Mouse (Mus musculus): ENCODE data around the gene 1700010I14Rik. TPM values are rescaled to one million over a fixed set of nuclear protein-coding genes. Genes with fewer than 3 reads are reported as not detected.
A peak's percentile ranks its signal among the peaks of the same experiment; 100 is the strongest.

The 1700010I14Rik gene
- 1 to 10 TPM; 1.4 to 2.2 TPM for total RNA-seq (2021)
- long read RNA-seq, experiment 1, partial matches to known transcripts = 0 of 2 reads
- long read RNA-seq, experiment 1, other reads (novel, unspliced or antisense) = 2 of 2 reads
- long read RNA-seq, experiment 2, partial matches to known transcripts = 1 of 2 reads
- long read RNA-seq, experiment 2, other reads (novel, unspliced or antisense) = 1 of 2 reads

DNA sequence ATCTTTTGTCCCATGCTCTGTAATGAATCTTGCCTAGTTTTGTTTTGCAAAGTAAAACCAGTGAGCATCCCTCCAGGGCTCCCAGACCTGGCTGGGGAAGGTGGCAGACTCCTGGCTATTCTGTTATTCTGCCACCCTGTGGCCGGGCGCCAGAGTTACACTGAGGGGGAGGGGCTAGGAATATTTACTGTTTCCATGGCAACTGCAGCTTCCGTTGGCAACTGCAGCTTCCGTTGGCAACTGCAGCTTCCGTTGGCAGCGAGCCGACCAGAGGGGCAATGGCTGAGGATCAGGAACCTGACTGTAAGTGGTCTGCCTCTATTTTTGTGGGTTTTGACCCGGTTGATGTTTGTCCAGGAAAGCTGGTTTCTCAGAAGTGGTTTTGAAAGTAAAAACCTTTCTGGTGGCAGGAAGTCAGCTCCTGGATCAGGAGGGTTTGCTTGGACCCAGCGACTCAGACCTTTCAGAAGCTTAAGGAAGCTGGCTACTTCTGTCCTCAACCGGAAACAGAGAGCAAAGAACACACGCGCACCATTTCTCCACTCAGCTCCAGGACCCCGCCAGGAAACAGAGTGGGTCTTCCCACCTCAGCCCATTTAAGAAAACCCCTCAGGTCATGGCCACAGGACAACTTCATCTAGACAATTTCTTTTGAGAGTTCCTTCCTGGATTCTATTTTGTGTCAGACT, at the start of gene 1700010I14Rik:
1700010I14Rik (plus strand) TSS at position 215 of the 689 bp plus-strand sequence.
- peak; percentile 90 to 93 for DNase-seq

- DNase-seq = no peak
Observed at GRCm38 (mm10) chr17:8951588-8951987, 36.5 kb upstream of the 1700010I14Rik start.

- no peak for DNase-seq
Observed at GRCm38 (mm10) chr17:8952951-8953350, 35.2 kb upstream of the 1700010I14Rik start.

GRCm38 (mm10) chr17:8958125-8958524, 30.0 kb upstream of the 1700010I14Rik start:
- DNase-seq = peak; percentile 63 to 64

- DNase-seq = no peak
Observed at GRCm38 (mm10) chr17:8960386-8960785, 27.7 kb upstream of the 1700010I14Rik start.

DNA sequence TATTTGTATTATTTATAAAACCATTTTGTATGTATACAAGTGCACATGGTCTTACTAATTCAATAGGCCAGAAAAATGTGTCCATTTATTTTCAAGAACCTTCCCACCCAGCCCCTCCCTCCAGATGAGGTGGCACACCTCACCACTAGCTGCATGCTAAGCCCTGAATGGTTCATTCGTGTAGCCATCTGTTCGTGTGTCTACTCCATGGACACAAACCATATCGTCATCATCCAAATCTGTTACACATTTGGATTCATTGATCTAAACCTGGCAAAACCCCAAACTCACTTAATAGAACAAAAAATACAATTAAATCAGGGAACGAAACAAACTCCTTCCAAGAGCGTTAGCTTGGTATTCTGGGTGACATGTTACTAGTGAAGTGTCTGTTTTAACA, 27.0 kb upstream of the 1700010I14Rik start:
- no peak for DNase-seq

DNA sequence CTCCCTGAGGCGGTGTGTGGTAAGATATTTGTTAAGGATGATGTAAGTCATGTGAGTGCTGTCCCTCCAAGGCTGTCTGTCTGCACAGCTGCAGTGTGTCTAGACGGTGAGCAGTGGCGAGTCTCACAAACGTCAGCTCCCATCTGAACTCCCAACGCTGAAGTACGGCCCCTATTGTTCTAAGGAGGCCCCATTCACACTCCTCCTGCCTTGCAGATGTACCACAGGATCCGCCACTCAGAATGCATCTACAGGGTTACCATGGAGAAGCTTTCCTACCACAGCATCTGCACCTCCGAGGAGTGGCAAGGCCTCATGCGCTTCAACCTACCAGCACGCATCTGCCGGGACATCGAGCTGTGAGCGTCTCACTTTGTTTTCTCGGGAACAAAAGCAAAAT, 26.5 kb upstream of the 1700010I14Rik start:
- no peak for DNase-seq

- no peak for DNase-seq
Observed at GRCm38 (mm10) chr17:8965177-8965576, 23.0 kb upstream of the 1700010I14Rik start.

- no peak for DNase-seq
Observed at GRCm38 (mm10) chr17:8972152-8972854, 15.8 kb upstream of the 1700010I14Rik start.

DNA sequence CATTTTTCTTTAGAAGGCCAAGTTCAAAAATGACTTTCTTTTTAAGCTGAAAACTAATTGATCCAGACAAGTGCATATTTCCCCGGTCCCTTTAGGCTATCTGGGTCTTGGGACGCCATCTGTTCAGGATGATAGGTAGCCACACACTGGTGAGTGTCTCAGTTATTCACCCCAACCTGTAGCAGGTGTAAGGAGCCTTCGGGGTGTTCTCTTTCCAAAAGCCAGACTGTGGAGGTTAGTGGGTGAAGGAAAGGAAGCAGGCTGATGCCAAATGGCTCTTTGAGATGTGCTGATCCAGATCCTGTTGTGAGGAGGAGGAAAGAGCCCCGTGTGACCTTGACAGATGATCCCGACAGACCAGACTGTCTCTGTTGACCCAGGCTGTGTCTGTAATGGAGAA, 14.8 kb upstream of the 1700010I14Rik start:
- no peak for DNase-seq

- no peak for DNase-seq
Observed at GRCm38 (mm10) chr17:8974423-8974822, 13.7 kb upstream of the 1700010I14Rik start.

DNA sequence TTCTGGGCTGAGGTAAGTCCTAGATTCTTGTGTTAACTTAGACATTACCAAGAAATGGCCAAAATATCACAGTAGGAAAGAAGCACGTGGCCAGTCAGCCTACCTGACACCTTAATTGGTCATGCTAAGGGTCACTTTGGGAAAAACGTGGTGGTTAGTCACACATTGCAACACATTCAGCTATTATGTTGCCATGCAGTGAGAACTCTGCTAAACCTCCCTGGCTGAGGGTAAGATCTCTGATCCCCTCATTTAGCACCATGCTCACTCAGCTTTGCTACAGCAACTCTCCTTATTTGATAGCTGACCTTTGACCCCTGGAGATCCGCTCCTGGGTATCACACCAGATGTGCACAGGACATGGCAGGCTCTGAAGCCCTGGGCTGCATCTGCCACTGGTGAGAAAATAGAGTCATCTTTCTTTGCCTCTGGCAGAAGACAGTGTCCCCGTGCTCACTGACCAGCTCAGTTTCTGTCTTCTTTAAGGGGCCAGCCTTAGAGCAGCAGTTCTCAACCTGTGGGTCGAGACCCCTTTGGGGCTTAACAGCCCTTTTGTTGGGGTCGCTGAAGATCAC, 13.2 kb upstream of the 1700010I14Rik start:
- no peak for DNase-seq

DNA sequence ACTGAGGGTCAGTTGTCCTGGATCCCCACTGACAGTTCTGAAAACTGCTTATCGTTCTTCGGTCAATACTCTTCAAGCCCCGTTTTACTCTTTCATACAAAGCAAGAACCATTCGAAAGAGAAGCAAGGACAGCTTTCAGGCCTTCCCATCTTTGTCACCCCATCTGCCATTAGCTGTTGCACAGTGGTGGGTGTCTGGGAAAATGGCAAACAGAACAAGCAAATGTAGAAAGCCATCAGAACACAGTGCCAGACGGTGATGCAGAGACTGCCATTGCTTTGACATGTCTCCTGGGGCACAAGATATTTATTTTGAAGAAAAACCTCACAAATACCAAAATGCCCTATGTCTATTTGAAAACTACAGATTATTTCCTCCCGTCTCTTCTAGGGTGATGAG, 11.4 kb upstream of the 1700010I14Rik start:
- DNase-seq = no peak

GRCm38 (mm10) chr17:8977271-8977670, 10.9 kb upstream of the 1700010I14Rik start:
- no peak for DNase-seq

- no peak for DNase-seq
Observed at GRCm38 (mm10) chr17:8983576-8983975, 4.6 kb upstream of the 1700010I14Rik start.

- no peak for DNase-seq
Observed at GRCm38 (mm10) chr17:8985714-8986113, 2.4 kb upstream of the 1700010I14Rik start.

DNA sequence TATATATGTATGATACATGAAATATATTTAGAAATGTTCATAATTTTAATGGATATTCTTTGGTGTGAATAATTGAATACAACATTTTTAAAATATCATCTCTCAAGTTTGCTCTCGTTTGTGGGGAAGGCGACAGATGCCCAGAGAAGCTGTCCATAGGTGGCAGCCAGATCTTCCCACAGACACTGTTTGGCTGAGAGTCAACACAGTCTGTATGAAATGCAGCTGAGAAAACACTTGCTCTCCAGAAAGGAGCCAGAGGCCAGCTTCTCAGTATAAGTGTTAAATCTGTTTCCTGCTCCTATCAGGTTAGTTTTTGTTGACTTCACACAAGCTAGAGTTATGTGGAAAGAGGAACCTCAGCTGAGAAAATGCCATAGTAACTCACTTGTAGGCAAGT, 1.6 kb upstream of the 1700010I14Rik start:
- no peak for DNase-seq

- DNase-seq = peak in 1 of 2 experiments; percentile 12
Observed at GRCm38 (mm10) chr17:8987369-8987768, 764 bp upstream of the 1700010I14Rik start.

GRCm38 (mm10) chr17:8991160-8991559, 3.0 kb downstream of the 1700010I14Rik start:
- DNase-seq = peak in 1 of 2 experiments; percentile 22

DNA sequence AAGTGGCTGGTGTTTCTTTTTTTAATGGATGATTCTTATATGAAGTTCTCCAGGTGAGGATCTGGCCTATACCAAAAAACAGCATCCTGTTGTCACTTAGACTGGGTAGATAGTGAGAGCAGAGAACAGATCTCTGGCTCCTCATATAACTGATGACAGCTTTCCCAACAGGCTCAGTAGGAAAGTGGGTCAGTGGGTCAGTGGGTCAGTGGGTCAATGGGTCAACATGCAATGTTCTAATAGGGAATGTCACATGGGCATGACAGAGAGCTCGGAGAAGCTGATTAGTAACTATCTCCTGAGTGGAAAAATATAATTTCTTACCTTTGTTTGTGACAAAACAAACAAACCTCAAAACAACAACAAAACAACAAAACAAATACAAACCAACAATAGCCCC, 7.2 kb downstream of the 1700010I14Rik start:
- peak; percentile 28 to 33 for DNase-seq

- DNase-seq = no peak
Observed at GRCm38 (mm10) chr17:9002438-9002837, 14.3 kb downstream of the 1700010I14Rik start.

DNA sequence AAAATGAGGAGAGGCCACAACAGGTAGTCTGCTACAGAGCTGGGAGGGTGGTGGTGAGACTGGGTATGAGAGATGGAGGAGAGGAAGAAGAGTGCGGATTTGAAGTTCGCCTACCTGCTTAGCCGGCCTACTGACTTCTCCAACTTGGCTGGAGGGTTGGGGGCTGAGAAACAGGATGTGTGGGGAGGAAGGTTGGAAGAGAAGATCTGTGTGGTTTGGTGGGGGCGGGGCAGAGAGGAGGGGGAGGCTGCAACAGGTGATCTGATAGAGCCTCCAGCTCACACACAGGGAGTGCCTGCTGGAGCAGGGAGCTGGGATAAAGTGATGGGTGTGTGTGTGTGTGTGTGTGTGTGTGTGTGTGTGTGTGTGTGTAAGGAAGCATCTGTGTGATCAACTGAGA, 16.4 kb downstream of the 1700010I14Rik start:
- no peak for DNase-seq

Data from adrenal gland, postnatal 36 days (tissue).